24 mouse cellular contexts compared by ENCODE assay signal in the genomic region with DNA sequence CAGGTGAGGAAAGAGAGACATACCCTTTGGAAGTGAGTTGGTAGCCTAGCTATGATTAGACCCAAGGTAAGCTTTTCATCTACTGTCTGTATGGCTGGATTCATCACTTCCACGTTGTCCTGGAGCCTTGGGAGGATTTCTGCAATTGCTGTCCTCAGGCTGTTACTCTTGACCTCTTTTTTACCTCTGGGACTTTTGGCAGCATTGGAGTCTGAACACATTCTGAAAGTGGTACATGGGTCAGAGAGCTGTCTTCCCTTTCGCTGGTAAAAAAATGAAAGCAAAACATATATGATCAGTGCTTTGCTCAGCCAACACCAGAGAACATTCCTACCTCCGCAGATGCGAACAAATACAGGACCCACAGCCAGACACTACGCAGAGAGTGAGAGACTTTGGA.
"Had no signal": no experiment of that assay in that cellular context is flagged by ENCODE, and none has a peak within 500 bp of the region (broad histone marks: within the 10 kb centered on the region; RNA-seq: fewer than 3 reads in every experiment).

No protein-coding gene starts in this region.

- H3K4me1 ChIP-seq: heart, embryonic 15.5 days; hindbrain, embryonic 13.5 days; hindbrain, embryonic 15.5 days; kidney, embryonic 15.5 days; limb, embryonic 13.5 days had no signal

- H3K27ac ChIP-seq: gastrocnemius, adult 2 months; heart, adult 2 months; heart, embryonic 13.5 days; heart, embryonic 15.5 days; hindbrain, embryonic 10.5 days; hindbrain, embryonic 13.5 days; hindbrain, embryonic 15.5 days; hindbrain, postnatal 0 days; kidney, embryonic 15.5 days; kidney, postnatal 0 days; limb, embryonic 13.5 days; limb, embryonic 15.5 days; liver, embryonic 14.5 days had no signal

- H3K4me3 ChIP-seq: gastrocnemius, adult 2 months; heart, adult 2 months; heart, embryonic 13.5 days; heart, embryonic 15.5 days; hindbrain, embryonic 10.5 days; hindbrain, embryonic 13.5 days; hindbrain, embryonic 15.5 days; kidney, embryonic 15.5 days; limb, embryonic 13.5 days; limb, embryonic 15.5 days had no signal

- DNase-seq: gastrocnemius, adult 2 months; gastrocnemius, postnatal 10 days; gastrocnemius, postnatal 25 days; heart, adult 2 months; heart, postnatal 4 days; kidney, adult 11 months; kidney, adult 2 months; kidney, adult 9 months; kidney, postnatal 14 days; kidney, postnatal 36 days; layer of hippocampus, adult 9-11 months; layer of hippocampus, postnatal 36 days; left cerebral cortex, postnatal 4 days had no signal
